Mouse (Mus musculus) bone marrow macrophage, adult 2 months (primary cell): Measurements from ENCODE around the gene Exosc3.

ENCODE experiments used
- CTCF ChIP-seq: IDR thresholded peaks from 2 replicates; pipeline ENCODE4 v1.5.1; 2012; ENCODE audit warnings: low read depth, mild to moderate bottlenecking, low read length, moderate library complexity
- POLR2A ChIP-seq: IDR thresholded peaks from 2 replicates; pipeline ENCODE4 v1.6.1; 2012; ENCODE audit warnings: mild to moderate bottlenecking, low read depth, low read length, borderline replicate concordance

GRCm38 (mm10) chr4:45371261-45371660 is 28.7 kb upstream of the Exosc3 start:
- TF ChIP-seq POLR2A (no peak), CTCF (no peak)
